Mouse (Mus musculus): Measurements from ENCODE around the gene Cracr2a. TPM values are rescaled to one million over a fixed set of nuclear protein-coding genes. Genes with fewer than 3 reads are reported as not detected.
"Not testable (repeated sequence)": the region's sequence is repeated elsewhere in the genome, so short reads cannot be mapped to it uniquely, and the experiment has no call there.

Gene Cracr2a
- 0.21 and 0.49 TPM in 2 replicates for polyA plus RNA-seq (2012; ENCODE audit: insufficient read depth, low replicate concordance)

DNA sequence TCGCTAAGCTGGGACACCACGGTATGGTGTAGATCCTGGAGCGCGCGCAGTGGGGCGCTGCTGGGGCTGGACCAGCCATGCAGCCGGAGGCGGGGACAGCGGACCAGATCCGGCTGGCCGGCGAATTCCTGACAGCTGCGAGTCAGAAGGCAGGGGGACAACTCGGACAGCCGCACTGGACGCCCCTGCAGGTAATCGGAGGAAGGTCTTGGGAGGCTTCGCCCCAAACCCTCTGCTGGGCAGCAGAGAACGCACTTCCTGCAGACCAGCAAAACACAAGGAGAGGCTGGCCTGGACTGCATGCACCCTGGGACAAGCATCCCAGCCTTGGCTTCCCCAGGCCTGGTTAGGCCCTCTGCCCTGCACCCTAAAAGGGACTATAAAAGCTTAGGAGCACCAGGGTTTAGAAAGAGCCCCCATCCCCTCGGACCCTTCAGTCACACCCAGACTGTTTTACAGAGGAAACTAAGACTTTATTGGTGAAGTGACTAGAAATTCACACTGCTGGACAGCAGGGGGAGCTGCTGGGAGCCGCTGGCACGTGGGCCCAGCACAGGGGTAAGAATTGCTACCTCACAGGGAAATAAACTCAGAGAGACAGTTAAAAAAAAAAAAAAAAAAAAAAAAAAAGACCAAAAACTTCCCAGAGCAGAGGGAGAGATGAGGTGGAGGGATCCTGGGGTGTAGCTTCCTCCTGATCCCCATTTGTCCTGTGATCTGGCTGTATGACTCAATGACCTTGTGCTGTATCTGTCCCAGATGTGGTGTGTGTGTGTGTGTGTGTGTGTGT lies at the start of gene Cracr2a:
Gene Cracr2a, plus strand, starts transcription at position 108 of the 790 bp plus-strand sequence.
- no peaks in the 10 kb centered on the region for H3K9me3 ChIP-seq
- no peaks in the 10 kb centered on the region for H3K36me3 ChIP-seq (replicated peaks; ENCODE audit: low read length)
- peaks cover 33% of the 10 kb centered on the region for H3K27me3 ChIP-seq (replicated peaks)
- peak within 1 kb of the TSS; percentile 95 for H3K4me3 ChIP-seq (replicated peaks)
- TF ChIP-seq GATA1 (IDR thresholded peaks at IDR 0.05; ENCODE audit: borderline replicate concordance, low read length) (no peak), FLI1 (IDR thresholded peaks at IDR 0.05; ENCODE audit: low read length) (no peak)
- H3K4me1 ChIP-seq = peaks cover 50% of the 10 kb centered on the region

DNA sequence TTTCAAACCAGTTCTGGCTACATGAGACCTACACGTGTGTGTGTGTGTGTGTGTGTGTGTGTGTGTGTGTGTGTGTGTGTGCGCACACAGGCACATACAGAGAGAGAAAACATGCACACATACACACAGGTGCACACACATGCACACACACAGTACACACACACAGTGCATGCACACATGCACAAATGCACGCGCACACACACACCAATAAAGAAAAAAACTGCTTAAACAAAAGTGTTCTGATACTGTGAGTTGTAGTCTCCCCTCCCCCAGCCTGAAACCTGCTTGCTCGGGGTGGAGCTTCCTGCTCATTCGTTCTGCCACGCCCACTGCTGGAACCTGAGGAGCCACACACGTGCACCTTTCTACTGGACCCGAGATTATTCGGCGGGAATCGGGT lies 47.4 kb upstream of the Cracr2a start:
- H3K27me3 ChIP-seq (replicated peaks); H3K4me3 ChIP-seq (replicated peaks); H3K4me1 ChIP-seq; H3K36me3 ChIP-seq (replicated peaks; ENCODE audit: low read length): not testable (repeated sequence)
- peaks cover 16% of the 10 kb centered on the region for H3K9me3 ChIP-seq

DNA sequence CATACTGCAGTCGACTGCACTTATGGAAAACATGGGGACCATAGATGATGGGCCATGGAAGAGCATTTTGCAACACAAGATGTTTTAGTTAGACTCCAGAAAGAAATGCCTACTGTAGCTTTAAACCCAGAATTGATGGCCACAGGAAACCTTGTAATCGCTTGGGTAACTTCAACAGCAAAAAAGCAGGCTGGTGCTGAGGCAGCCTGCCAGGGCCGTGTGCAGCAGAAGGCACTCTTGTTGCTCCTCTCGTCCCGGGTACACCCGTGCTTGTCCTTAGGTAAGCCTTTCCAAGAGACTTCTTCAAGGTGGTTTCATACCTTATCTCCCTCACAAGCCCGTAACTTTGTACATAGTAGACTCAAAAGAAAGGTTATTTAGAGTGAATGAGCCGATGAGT lies 40.0 kb upstream of the Cracr2a start:
- Histone ChIP-seq H3K4me1 (peaks cover 49% of the 10 kb centered on the region), H3K36me3 (replicated peaks; ENCODE audit: low read length) (no peaks in the 10 kb centered on the region), H3K4me3 (replicated peaks) (peak overlapping the region; percentile 72), H3K27me3 (replicated peaks) (no peaks in the 10 kb centered on the region), H3K9me3 (no peaks in the 10 kb centered on the region)
- TF ChIP-seq GATA1 (IDR thresholded peaks at IDR 0.05; ENCODE audit: borderline replicate concordance, low read length) (no peak), FLI1 (IDR thresholded peaks at IDR 0.05; ENCODE audit: low read length) (no peak)

DNA sequence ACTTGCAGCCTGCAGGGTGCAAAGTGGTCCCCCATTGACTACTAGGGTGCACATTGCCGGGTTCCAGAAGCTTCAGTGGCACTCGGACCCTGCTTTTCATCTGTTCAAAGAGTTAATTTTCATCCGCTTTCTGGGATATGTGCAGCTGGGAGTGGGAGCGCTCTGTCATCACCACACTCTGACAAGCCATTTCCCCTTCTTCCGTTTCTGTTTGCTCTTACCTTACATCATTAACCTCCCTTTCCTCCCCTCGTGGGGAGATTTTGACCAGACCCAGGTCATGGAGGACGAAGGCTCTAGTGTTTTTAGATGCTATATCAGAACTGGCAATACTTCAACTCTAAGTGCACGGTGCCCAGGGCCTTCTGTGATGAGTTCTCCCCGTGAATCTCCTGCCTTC lies 38.8 kb upstream of the Cracr2a start:
- H3K36me3 ChIP-seq (replicated peaks; ENCODE audit: low read length) = no peaks in the 10 kb centered on the region
- H3K9me3 ChIP-seq = no peaks in the 10 kb centered on the region
- peaks cover 51% of the 10 kb centered on the region for H3K4me1 ChIP-seq
- TF ChIP-seq FLI1 (IDR thresholded peaks at IDR 0.05; ENCODE audit: low read length) = no peak
- TF ChIP-seq GATA1 (IDR thresholded peaks at IDR 0.05; ENCODE audit: borderline replicate concordance, low read length) = no peak
- no peaks in the 10 kb centered on the region for H3K27me3 ChIP-seq (replicated peaks)
- peak overlapping the region; percentile 86 for H3K4me3 ChIP-seq (replicated peaks)

DNA sequence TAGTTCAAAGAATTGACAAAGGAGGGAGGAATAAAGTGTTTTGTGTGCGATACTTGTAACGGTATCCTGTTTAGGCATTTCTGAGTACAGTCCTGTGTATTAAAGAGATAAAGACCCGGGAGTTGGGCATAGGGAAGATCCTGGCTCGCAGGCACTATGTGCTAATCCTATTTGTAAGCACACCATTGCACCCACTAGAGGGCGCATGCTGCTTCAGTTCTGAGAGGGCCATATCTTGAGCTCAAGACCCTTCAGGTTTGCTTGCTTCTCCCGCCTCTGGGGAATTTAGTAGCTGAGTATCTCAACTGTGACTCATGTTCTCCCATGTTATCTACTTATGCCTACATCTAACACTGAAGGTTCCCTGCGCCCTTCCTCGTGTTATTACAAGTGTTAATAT lies 36.7 kb upstream of the Cracr2a start:
- Histone ChIP-seq H3K9me3 (no peaks in the 10 kb centered on the region), H3K4me1 (peaks cover 72% of the 10 kb centered on the region), H3K36me3 (replicated peaks; ENCODE audit: low read length) (no peaks in the 10 kb centered on the region), H3K4me3 (replicated peaks) (no peak overlapping the region), H3K27me3 (replicated peaks) (no peaks in the 10 kb centered on the region)
- no peak for TF ChIP-seq FLI1 (IDR thresholded peaks at IDR 0.05; ENCODE audit: low read length)
- no peak for TF ChIP-seq GATA1 (IDR thresholded peaks at IDR 0.05; ENCODE audit: borderline replicate concordance, low read length)

DNA sequence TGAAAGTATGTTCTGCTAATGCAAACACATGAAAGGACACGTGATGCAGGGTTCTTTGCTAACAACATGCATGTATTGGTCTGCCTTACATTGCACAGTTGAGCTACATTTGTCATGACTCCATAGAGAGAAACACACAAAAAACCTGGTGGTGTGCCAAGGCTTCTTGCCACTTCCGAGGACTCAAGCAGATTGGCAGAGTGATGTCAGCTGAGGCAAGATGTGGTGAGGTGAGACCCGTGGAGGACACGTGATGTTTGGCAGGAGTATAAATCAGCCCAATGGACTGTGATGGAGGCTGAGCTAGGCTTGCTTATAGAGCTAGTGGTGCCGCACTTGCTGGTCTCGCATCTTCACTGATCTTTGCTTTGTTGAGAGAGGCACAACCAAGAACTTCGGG lies 32.5 kb upstream of the Cracr2a start:
- H3K4me1 ChIP-seq = peaks cover 70% of the 10 kb centered on the region
- TF ChIP-seq FLI1 (IDR thresholded peaks at IDR 0.05; ENCODE audit: low read length) = no peak
- TF ChIP-seq GATA1 (IDR thresholded peaks at IDR 0.05; ENCODE audit: borderline replicate concordance, low read length) = no peak
- H3K9me3 ChIP-seq = 0 out of 2 replicates have a peak, but pooled peaks cover 3% of the 10 kb centered on the region

DNA sequence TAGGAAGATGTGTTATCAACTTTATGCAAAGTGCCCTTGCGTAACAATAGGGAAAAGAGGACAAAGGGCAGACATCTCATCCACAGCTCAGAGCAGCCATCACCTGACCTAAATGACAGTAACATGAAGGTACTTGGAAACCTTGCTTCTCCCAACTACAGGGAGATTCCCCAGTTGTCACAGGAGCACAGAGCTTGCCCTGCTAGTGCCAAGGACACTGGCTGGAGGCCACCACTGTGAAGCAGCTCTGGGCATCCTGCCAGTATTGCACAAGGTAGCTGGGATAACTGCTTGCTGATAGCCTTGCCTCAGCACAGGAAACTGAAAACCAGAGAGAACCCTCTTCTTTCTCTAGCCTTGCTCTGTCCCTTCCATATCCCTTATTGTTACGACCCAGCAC lies 31.7 kb upstream of the Cracr2a start:
- Histone ChIP-seq H3K4me1 (peaks cover 62% of the 10 kb centered on the region), H3K27me3 (replicated peaks) (no peaks in the 10 kb centered on the region), H3K4me3 (replicated peaks) (no peak overlapping the region), H3K36me3 (replicated peaks; ENCODE audit: low read length) (peaks cover 2% of the 10 kb centered on the region), H3K9me3 (0 out of 2 replicates have a peak, but pooled peaks cover 3% of the 10 kb centered on the region)
- no peak for TF ChIP-seq FLI1 (IDR thresholded peaks at IDR 0.05; ENCODE audit: low read length)
- no peak for TF ChIP-seq GATA1 (IDR thresholded peaks at IDR 0.05; ENCODE audit: borderline replicate concordance, low read length)

More for the DNA sequence above, 32.5 kb upstream of the Cracr2a start:
- H3K36me3 ChIP-seq (replicated peaks; ENCODE audit: low read length) = peaks cover 2% of the 10 kb centered on the region
- H3K27me3 ChIP-seq (replicated peaks) = no peaks in the 10 kb centered on the region
- H3K4me3 ChIP-seq (replicated peaks) = no peak overlapping the region

DNA sequence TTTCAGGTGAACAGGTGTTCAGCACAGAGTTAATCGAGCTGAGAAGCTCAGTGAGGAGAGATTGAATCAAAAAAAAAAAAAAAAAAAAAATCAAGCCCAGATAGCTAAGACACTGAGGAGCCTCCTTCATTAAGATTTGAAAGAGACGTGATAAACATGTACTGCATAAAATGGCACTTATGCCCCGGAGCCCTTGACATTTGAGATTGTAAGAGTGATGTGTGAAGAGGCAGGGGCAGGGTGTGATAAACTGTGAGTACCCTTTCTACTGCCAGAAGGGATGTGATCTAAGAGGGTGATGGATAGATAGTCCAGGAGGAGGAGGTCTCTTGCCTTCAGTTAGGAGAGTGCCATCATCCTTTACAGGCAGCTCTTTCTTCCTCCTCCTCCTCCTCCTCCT lies 30.9 kb upstream of the Cracr2a start:
- no peak overlapping the region for H3K4me3 ChIP-seq (replicated peaks)
- H3K36me3 ChIP-seq (replicated peaks; ENCODE audit: low read length) = peaks cover 2% of the 10 kb centered on the region
- no peaks in the 10 kb centered on the region for H3K27me3 ChIP-seq (replicated peaks)
- TF ChIP-seq GATA1 (IDR thresholded peaks at IDR 0.05; ENCODE audit: borderline replicate concordance, low read length) (no peak), FLI1 (IDR thresholded peaks at IDR 0.05; ENCODE audit: low read length) (no peak)
- 0 out of 2 replicates have a peak, but pooled peaks cover 3% of the 10 kb centered on the region for H3K9me3 ChIP-seq
- peaks cover 58% of the 10 kb centered on the region for H3K4me1 ChIP-seq

DNA sequence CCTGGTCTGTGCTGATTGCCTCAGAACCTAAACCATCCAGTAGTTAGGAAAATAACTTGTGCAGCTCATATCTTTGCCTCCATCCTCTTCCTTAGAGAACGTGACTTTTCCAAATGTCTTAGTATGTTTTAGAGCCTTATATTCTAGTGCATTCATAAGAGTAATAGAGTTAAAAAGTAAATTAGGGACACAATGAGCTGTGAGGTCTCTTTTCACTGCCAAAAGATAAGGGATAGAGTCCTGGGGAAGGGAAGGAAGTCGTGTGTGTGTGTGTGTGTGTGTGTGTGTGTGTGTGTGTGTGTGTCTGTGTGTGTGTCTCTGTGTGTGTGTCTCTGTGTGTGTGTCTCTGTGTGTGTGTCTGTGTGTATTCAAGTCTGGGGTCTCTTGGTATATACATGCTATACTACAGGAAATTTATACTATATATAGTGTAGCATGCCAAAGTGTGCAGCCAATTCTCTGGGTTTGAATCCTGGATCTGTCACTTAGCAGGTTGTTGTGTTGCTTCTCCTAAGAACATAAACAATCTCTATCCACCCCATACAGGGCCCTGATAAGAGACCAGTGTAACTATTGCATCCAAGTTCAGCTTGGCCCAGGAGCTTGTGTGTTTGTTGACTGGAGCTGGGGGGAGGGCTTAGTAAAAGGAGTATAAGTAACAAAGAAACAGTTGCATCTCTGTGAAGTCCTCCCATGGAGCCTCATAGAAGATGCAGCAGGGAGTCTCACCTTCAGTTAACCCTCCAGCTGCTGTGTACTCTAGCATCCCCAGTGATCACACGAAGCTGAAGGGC lies 29.5 kb upstream of the Cracr2a start:
- Histone ChIP-seq H3K27me3 (replicated peaks) (no peaks in the 10 kb centered on the region), H3K4me3 (replicated peaks) (peak overlapping the region; percentile 46), H3K9me3 (0 out of 2 replicates have a peak, but pooled peaks cover 3% of the 10 kb centered on the region), H3K36me3 (replicated peaks; ENCODE audit: low read length) (peaks cover 2% of the 10 kb centered on the region), H3K4me1 (peaks cover 51% of the 10 kb centered on the region)
- TF ChIP-seq FLI1 (IDR thresholded peaks at IDR 0.05; ENCODE audit: low read length) (no peak), GATA1 (IDR thresholded peaks at IDR 0.05; ENCODE audit: borderline replicate concordance, low read length) (no peak)

DNA sequence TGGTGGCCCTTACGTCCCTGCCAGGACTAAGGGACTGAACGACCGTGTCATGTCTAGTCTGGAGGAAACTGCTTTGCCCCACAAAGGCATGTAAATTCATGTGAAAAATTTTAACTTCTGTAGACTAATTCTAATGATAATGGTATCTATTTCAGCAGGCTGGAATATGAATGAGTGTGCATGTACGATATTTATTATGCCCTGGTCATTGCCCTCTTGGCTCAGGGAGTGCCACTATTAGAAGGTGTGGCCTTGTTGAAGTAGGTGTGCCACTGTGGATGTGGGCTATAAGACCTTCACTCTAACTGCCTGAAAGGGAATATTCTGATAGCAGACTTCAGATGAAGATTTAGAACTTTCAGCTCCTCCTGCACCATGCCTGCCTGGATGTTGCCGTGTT lies 28.8 kb upstream of the Cracr2a start:
- H3K9me3 ChIP-seq = 0 out of 2 replicates have a peak, but pooled peaks cover 3% of the 10 kb centered on the region
- no peaks in the 10 kb centered on the region for H3K27me3 ChIP-seq (replicated peaks)
- peaks cover 2% of the 10 kb centered on the region for H3K36me3 ChIP-seq (replicated peaks; ENCODE audit: low read length)
- peaks cover 50% of the 10 kb centered on the region for H3K4me1 ChIP-seq
- no peak for TF ChIP-seq GATA1 (IDR thresholded peaks at IDR 0.05; ENCODE audit: borderline replicate concordance, low read length)
- TF ChIP-seq FLI1 (IDR thresholded peaks at IDR 0.05; ENCODE audit: low read length) = no peak
- H3K4me3 ChIP-seq (replicated peaks) = no peak overlapping the region

Data from megakaryocyte, embryonic 14.5 days (primary cell).